Mouse (Mus musculus) liver, postnatal 0 days (tissue): ENCODE measurements at regions not wholly inside any gene's neighbourhood (a gene's known extent, or its start where the extent isn't known, plus 50 kb on each side); places are given as distances from the start of the nearest gene placed in this dataset.

Experiments
- CTCF ChIP-seq: sonication (generic); IDR thresholded peaks from 2 replicates; pipeline ENCODE4 v1.5.1; 2016; ENCODE audit warnings: antibody characterized with exemption, low read depth
- EP300 ChIP-seq: IDR thresholded peaks from 2 replicates; pipeline ENCODE4 v1.6.1; 2016; ENCODE audit warnings: antibody characterized with exemption, low read depth, mild to moderate bottlenecking

DNA sequence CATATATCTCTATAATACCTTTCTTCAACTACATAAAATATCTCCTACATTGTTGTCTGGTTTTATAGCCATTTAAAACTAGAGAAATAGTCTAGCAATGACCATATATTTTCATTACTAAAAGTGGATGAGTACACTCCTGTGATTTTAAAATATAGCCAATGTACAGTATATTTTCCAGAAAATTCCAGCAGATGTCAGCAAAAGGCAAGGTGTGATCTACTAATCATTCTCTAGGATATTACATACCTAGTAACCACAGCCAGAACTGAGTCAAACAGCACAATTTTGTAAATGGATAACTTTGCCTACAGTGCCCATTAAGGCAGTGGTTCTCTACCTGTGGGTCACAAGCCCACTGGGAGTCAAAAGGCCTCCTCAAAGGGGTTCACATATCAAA lies 972.0 kb upstream of the Cdh20 start:
- TF ChIP-seq CTCF (no peak), EP300 (no peak)
